Mouse (Mus musculus) forebrain, postnatal 0 days (tissue): ENCODE data around the gene Rfx8. TPM values are rescaled to one million over a fixed set of nuclear protein-coding genes. Genes with fewer than 3 reads are reported as not detected.
A peak's percentile ranks its signal among the peaks of the same experiment; 100 is the strongest.

ENCODE experiments used
- ATAC-seq: fragments of 200-750 bp; cut with Nextera tagmentation; 2 replicates; pipeline ENCODE4 v1.8.0; 2017; ENCODE audit warnings: mild to moderate bottlenecking, moderate library complexity
- DNase-seq: peaks from one replicate; pipeline ENCODE4 v3.0.0-alpha.2; 2015
- H3K27ac ChIP-seq: fragments of 300-500 bp; sonication (generic); 2 replicates; pipeline ENCODE4 v1.5.1; 2014; ENCODE audit warnings: low read depth, mild to moderate bottlenecking, antibody characterized with exemption, low read length, moderate library complexity, mixed read lengths
- H3K27me3 ChIP-seq: fragments of 300-500 bp; sonication (generic); 2 replicates; pipeline ENCODE4 v1.6.1; 2014; ENCODE audit warnings: mild to moderate bottlenecking, low read length, mixed read lengths; ENCODE audit not compliant: insufficient read depth
- H3K36me3 ChIP-seq: fragments of 300-500 bp; sonication (generic); 2 replicates; pipeline ENCODE4 v1.6.1; 2014; ENCODE audit warnings: mild to moderate bottlenecking, moderate library complexity; ENCODE audit not compliant: insufficient read depth
- H3K4me1 ChIP-seq: fragments of 300-500 bp; sonication (generic); 2 replicates; pipeline ENCODE4 v1.6.1; 2014; ENCODE audit warnings: antibody characterized with exemption; ENCODE audit not compliant: insufficient read depth
- H3K4me2 ChIP-seq: fragments of 300-500 bp; sonication (generic); 2 replicates; pipeline ENCODE4 v1.6.1; 2014; ENCODE audit warnings: low read depth, mild to moderate bottlenecking, moderate library complexity
- H3K4me3 ChIP-seq: fragments of 300-500 bp; sonication (generic); 2 replicates; pipeline ENCODE4 v1.5.1; 2014; ENCODE audit warnings: low read depth, low read length, mixed read lengths
- H3K9ac ChIP-seq: fragments of 300-500 bp; sonication (generic); 2 replicates; pipeline ENCODE4 v1.6.1; 2014; ENCODE audit warnings: mild to moderate bottlenecking
- H3K9me3 ChIP-seq: fragments of 300-500 bp; sonication (generic); 2 replicates; pipeline ENCODE4 v1.6.1; 2016; ENCODE audit warnings: low read length
- CTCF ChIP-seq: sonication (generic); IDR thresholded peaks from 2 replicates; pipeline ENCODE4 v1.5.1; 2016; ENCODE audit warnings: antibody characterized with exemption, control low read depth, low read depth
- WGBS: fragments of 180-500 bp; shearing (Covaris S2); extraction: QIAGEN DNeasy Blood & Tissue Kit; methylation state at CpG from one replicate; pipeline ENCODE4 v1.1.7; 2014; 5-methylcytosine and 5-hydroxymethylcytosine counted together
- polyA plus RNA-seq: library from polyadenylated mRNA; unstranded; fragments of >200 nt; fragmentation: Nextera tagmentation; extraction: Ambion mirVana; gene quantifications from 2 replicates; pipeline ENCODE4 v1.2.1, GENCODE M21; 2015
- total RNA-seq: library from RNA; depleted of rRNA; stranded (reverse); fragments of >200 nt; gene quantifications from 2 replicates; pipeline ENCODE4 v1.2.3, GENCODE M21; 2014

The Rfx8 gene
- total and polyA plus RNA-seq, 2 experiments from 2014 or later, result 0.22 to 0.52 TPM

- no peaks in the 10 kb centered on the region for H3K9me3 ChIP-seq
- peak overlapping the region; percentile 96 for H3K4me2 ChIP-seq
- H3K9ac ChIP-seq, result 0 out of 2 replicates have a peak overlapping the region, but pooled peaks have one; percentile 62
- no peak for ATAC-seq
- no peaks in the 10 kb centered on the region for H3K36me3 ChIP-seq
- H3K27me3 ChIP-seq, result no peaks in the 10 kb centered on the region
- peaks cover 5% of the 10 kb centered on the region for H3K4me1 ChIP-seq
- 19% methylated on average over 9 of the region's 9 CpGs for WGBS
- DNase-seq, result no peak
- TF ChIP-seq CTCF, result no peak
- no peak overlapping the region; the same call in 1 of the 2 replicates for H3K27ac ChIP-seq
- H3K4me3 ChIP-seq, result peak overlapping the region; percentile 53; the same call in 1 of the 2 replicates
These were observed 542 bp upstream of the Rfx8 start for GRCm38 (mm10) chr1:39721351-39721726.

GRCm38 (mm10) chr1:39720186-39720585, 611 bp downstream of the Rfx8 start:
- H3K4me3 ChIP-seq, result peak overlapping the region; percentile 53
- no peaks in the 10 kb centered on the region for H3K27me3 ChIP-seq
- no peaks in the 10 kb centered on the region for H3K36me3 ChIP-seq
- WGBS, result 22% methylated on average over 2 of the region's 2 CpGs
- H3K9ac ChIP-seq, result peak overlapping the region; percentile 62
- no peak for DNase-seq
- H3K4me1 ChIP-seq, result peaks cover 5% of the 10 kb centered on the region
- no peak overlapping the region for H3K27ac ChIP-seq
- no peak for ATAC-seq
- peak overlapping the region; percentile 96 for H3K4me2 ChIP-seq
- no peak for TF ChIP-seq CTCF
- H3K9me3 ChIP-seq, result no peaks in the 10 kb centered on the region

DNA sequence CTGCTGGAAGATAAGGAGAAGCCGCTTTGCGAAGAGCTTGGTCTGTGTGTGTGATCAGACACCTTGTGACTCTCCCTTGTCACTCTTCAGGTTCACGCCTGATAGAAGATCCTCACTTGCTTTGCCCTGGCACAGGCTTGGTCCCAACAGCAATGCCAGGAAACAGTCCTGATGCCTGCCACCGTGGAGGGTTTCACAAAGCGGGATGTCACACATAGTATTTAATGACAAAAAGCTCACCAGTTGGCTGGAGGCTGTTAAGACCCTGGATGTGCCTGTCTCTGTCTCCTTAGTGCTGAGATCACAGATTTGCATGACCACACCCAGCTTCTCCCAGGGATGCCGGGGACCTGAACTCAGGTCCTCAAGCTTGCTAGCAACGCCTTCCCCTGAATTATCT, 5.2 kb downstream of the Rfx8 start:
- Histone ChIP-seq H3K4me2 (no peak overlapping the region), H3K27me3 (no peaks in the 10 kb centered on the region), H3K27ac (no peak overlapping the region), H3K4me1 (no peaks in the 10 kb centered on the region; the same call in 1 of the 2 replicates), H3K4me3 (no peak overlapping the region), H3K9me3 (no peaks in the 10 kb centered on the region), H3K36me3 (no peaks in the 10 kb centered on the region), H3K9ac (no peak overlapping the region)
- no peak for TF ChIP-seq CTCF
- WGBS, result 85% methylated on average over 7 of the region's 7 CpGs
- ATAC-seq (no peak), DNase-seq (no peak)

- no peak overlapping the region for H3K27ac ChIP-seq
- DNase-seq, result no peak
- WGBS, result 86% methylated on average over 3 of the region's 3 CpGs
- ATAC-seq, result no peak
- H3K4me3 ChIP-seq, result no peak overlapping the region
- no peaks in the 10 kb centered on the region for H3K4me1 ChIP-seq
- TF ChIP-seq CTCF, result no peak
- H3K36me3 ChIP-seq, result no peaks in the 10 kb centered on the region
- no peak overlapping the region for H3K4me2 ChIP-seq
- H3K9ac ChIP-seq, result no peak overlapping the region
- H3K9me3 ChIP-seq, result no peaks in the 10 kb centered on the region
- H3K27me3 ChIP-seq, result no peaks in the 10 kb centered on the region
These were observed 6.1 kb downstream of the Rfx8 start for GRCm38 (mm10) chr1:39714729-39715128.

GRCm38 (mm10) chr1:39713842-39714658, 6.7 kb downstream of the Rfx8 start:
- TF ChIP-seq CTCF, result no peak
- Histone ChIP-seq H3K27ac (0 out of 2 replicates have a peak overlapping the region, but pooled peaks have one; percentile 23), H3K4me3 (no peak overlapping the region), H3K36me3 (no peaks in the 10 kb centered on the region), H3K4me2 (no peak overlapping the region), H3K9ac (no peak overlapping the region), H3K4me1 (no peaks in the 10 kb centered on the region), H3K9me3 (no peaks in the 10 kb centered on the region), H3K27me3 (no peaks in the 10 kb centered on the region)
- peak; percentile 43 for ATAC-seq
- DNase-seq, result peak; percentile 43
- WGBS, result 52% methylated on average over 16 of the region's 16 CpGs

DNA sequence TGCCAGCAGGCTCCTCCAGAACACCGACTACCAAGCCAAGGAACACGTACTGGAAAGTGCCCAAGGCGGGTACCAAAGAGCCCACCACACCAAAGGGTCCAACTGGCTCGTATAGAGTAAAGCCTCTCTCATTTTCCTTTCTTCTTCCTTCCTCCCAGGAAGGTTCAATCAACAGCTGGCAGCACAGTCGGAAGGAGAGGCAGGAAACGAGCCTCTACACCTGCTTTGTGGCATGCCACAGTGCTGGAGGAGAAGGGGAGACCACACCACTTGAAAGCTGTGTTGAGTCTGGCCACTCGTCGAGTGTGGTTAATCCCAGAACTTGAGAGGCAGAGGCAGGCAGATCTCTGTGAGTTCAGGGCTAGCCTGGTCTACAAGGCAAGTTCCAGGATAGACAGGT, 7.5 kb downstream of the Rfx8 start:
- Histone ChIP-seq H3K4me1 (no peaks in the 10 kb centered on the region), H3K27me3 (no peaks in the 10 kb centered on the region), H3K27ac (no peak overlapping the region), H3K9me3 (no peaks in the 10 kb centered on the region), H3K36me3 (no peaks in the 10 kb centered on the region), H3K4me3 (no peak overlapping the region), H3K9ac (no peak overlapping the region), H3K4me2 (no peak overlapping the region)
- DNase-seq, result no peak
- no peak for ATAC-seq
- TF ChIP-seq CTCF, result no peak
- 88% methylated on average over 8 of the region's 8 CpGs for WGBS

GRCm38 (mm10) chr1:39712261-39712660, 8.5 kb downstream of the Rfx8 start:
- no peak overlapping the region for H3K9ac ChIP-seq
- DNase-seq (no peak), ATAC-seq (no peak)
- no peaks in the 10 kb centered on the region for H3K4me1 ChIP-seq
- H3K4me3 ChIP-seq, result no peak overlapping the region
- H3K27ac ChIP-seq, result no peak overlapping the region
- H3K4me2 ChIP-seq, result no peak overlapping the region
- H3K36me3 ChIP-seq, result no peaks in the 10 kb centered on the region
- H3K27me3 ChIP-seq, result no peaks in the 10 kb centered on the region
- no peak for TF ChIP-seq CTCF
- 90% methylated on average over 7 of the region's 7 CpGs for WGBS
- H3K9me3 ChIP-seq, result no peaks in the 10 kb centered on the region
